Mouse (Mus musculus): ENCODE results near the gene Prrx2.

Prrx2 gene

GRCm38 (mm10) chr2:30823385-30824153, 11.2 kb upstream of the Prrx2 start:
- peak; percentile 41 for DNase-seq (ENCODE audit: low spot score)

DNA sequence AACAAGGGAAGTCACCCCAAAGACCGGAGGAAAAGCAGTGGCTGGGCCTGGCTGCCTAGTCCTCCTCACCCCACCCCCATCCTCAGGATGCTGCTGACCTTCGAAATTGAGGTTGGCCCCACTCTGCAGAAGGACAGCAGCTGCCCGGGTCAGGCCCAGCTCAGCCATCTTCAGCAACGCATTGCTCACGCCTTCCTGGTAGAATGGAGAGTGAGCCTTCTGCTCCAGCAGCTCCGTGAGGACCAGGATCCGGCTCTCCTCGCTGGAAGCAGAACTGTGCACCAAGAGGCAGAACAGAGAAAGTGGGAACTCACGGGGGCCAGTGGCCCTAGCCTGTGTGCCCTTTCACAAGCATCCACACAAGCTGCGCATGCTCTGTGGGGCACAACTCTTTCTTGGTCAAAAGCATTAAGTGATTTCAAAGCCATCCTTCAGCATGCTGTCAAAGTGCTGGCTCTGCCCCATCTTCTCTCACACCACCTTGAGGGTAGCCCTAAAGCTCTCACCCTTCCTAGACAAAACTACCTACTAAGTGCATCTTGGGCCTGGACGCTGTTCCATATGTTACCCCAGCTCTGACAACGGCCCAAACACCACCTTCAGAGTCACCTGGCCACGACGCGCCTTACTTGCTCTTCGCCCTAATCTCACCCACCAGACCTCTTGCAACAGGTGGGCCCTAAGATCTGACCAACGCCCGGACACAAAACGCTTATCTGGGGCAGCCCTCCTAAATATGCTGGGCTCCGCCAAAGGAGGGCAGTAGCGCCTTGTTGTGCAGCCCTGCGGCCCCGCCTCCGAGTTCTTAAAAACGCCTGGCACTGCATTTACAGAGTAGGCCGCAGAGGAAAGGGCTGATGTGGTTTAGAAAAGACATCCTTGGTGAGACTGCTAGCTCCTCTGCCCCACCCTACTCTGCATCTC, 7.7 kb upstream of the Prrx2 start:
- DNase-seq (ENCODE audit: low spot score): peak; percentile 36

- DNase-seq (ENCODE audit: low spot score): peak; percentile 98
Observed at GRCm38 (mm10) chr2:30827749-30828475, 6.9 kb upstream of the Prrx2 start.

- no peak for DNase-seq (ENCODE audit: low spot score)
Observed at GRCm38 (mm10) chr2:30829315-30829714, 5.5 kb upstream of the Prrx2 start.

DNA sequence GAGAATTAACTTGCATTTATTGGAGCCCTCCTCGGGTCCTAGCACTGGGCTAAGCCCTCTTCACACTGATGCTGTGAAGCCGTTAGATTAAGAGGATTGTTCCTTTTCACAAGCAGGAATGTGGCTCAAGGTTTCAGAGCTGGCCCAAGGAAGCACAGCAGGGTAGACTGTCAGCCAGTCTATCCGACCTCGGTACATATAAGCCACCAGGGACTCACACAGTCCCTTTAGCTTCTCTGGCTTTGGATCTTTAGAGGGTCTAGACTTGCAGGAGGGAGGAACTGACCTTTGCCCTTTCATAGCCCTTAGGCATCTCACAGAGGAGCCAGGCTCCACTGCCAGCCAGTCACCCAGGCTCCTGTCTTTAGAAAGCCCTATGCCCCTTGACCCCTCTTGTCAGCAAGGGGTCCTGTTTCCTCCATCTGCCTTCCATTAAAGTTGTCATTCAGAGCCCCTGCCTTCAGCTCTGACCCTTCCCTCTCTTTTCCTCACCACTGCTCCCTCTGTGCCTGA, 4.4 kb upstream of the Prrx2 start, which contains the start of gene Asb6:
TSS of gene Asb6 (minus strand) at position 51 of the 513 bp plus-strand sequence.
- no peak for DNase-seq (ENCODE audit: low spot score)

GRCm38 (mm10) chr2:30833644-30834043, 1.1 kb upstream of the Prrx2 start:
- no peak for DNase-seq (ENCODE audit: low spot score)

DNA sequence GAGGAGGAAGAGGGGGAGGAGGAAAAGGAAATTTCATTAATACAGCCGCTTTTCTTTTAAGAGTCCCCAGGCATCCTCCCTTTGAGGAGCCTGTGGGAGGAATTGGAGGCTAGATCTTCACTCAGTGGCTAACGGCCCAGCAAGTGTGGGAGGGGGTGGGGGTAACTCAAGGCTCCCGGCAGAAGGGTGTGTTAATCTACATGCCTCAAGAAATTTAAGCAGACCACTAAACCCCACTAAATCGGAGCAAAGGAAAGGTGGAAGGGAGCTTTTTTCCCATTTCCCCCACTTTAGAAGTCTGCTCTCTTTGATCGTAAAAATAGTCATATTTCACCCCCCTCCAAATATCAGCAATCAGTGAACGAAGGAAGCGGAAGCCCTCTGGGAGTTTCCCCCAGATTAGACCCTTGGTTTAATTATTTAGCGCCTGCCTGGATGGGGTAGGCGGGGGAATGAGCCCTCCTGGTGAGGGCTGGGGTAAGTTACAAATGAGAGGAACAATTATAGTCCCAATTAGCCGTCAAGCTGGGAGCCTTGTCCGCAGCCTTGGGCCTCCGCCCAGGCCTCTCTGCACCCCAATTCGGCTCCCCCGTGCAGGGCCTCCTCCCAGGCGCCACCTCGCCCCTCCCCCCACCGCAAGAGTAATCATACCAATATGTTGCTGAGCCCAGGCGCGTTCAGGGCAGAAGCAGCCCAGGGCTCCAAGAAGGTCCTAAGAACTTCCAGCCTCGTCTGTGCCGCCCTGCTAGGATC, 1.6 kb downstream of the Prrx2 start:
- no peak for DNase-seq (ENCODE audit: low spot score)

- no peak for DNase-seq (ENCODE audit: low spot score)
Observed at GRCm38 (mm10) chr2:30842615-30843014, 7.8 kb downstream of the Prrx2 start.

DNA sequence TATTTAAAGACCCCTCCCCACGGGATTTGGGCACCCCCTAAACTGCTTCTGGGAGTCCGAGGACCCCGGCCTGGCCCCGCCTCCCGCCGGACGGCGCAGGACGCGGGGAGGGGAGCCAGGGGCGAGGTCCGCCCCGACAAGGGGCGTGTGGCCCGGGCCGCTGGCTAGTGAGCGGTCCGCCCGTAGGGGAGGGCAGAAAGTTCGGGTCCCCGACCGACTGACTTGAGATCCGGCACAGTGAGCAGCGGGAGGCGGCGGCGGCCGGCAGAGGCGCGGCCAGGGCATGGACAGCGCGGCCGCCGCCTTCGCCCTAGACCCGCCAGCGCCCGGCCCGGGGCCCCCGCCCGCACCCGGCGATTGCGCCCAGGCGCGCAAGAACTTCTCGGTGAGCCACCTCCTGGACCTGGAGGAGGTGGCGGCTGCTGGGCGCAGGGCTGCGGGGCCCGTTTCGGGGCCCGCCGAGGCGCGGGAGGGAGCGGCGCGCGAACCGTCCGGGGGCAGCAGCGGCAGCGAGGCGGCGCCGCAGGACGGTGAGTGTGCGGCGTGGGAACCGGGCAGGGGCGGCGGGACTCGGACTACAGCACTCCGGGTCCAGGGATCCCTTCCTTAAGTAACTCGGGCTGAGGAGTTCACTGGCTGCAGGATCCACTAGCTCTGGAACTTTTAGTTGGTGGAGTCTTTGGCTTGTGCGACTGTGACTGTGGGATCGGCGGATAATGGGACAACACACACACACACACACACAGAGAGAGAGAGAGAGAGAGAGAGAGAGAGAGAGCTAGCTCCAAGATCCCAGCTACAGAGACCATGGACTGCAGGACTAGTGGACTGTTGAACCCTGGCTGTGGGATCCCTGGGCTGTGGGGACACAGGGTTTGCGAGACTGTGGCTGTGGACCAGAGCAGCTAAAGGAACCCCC, 10.6 kb downstream of the Prrx2 start:
- DNase-seq (ENCODE audit: low spot score): no peak

GRCm38 (mm10) chr2:30846236-30846635, 11.5 kb downstream of the Prrx2 start:
- DNase-seq (ENCODE audit: low spot score): no peak

- DNase-seq (ENCODE audit: low spot score): no peak
Observed at GRCm38 (mm10) chr2:30846723-30847122, 12.0 kb downstream of the Prrx2 start.

DNA sequence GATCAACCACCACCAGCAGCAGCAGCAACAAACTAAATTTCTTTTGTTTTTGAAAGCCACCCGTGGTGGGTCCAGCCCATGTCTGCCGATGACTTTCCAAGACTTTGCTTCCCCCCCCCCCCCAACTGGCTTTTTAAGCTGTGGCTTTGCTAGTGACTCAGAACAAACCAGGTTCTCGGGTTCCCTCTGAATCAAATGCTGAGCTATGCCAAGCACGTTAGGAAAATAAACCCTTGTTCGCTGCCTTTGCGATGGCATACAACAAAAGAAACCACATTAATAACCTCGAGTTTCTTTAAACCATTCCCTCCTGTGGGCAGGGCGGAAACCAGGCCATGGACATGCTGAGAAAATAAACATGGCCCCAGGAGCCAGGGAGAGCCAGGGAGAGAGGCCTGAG, 13.4 kb downstream of the Prrx2 start:
- no peak for DNase-seq (ENCODE audit: low spot score)

GRCm38 (mm10) chr2:30850581-30850980, 15.8 kb downstream of the Prrx2 start:
- DNase-seq (ENCODE audit: low spot score): no peak

- DNase-seq (ENCODE audit: low spot score): no peak
Observed at GRCm38 (mm10) chr2:30852771-30853313, 18.1 kb downstream of the Prrx2 start.

DNA sequence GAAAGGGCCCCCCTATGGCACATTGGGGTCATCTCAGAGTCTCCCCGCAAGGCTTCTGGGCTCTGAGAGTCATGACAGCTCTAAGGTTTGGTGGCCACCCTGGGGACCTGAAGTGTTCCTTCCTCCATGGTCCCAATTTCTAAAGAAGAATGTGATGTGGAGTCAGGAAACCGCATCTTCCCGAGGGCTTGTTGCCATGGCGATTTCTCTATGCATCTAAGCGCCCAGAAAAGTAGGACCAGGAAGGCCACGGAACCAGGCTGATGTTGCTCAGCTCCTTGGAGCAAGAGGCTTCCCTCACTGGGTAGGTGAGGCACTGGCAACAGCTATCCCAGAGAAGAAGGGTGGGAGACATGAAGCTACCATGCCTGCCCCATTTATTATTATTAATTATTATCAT, 22.3 kb downstream of the Prrx2 start:
- no peak for DNase-seq (ENCODE audit: low spot score)

GRCm38 (mm10) chr2:30859782-30860181, 25.0 kb downstream of the Prrx2 start:
- DNase-seq (ENCODE audit: low spot score): no peak

DNA sequence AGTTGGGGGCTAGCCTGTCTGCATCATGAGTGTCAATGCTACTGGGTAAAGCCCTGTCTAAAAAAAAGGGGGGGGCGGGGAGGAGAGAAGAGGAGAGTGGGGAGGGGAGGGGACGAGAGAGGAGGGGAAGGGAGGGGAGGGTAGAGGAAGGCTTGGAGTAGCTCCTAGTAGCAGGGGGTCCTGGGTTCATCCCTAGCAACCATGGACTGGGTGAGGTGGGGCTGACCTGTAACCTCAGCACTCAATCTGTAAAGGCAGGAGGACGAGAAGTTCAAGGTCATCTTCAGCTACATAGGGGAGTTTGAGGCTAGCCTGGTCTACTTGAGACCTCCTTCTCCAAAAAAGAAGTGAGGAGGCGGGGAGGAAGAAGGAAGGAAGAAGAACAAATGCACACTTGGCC, 27.3 kb downstream of the Prrx2 start:
- no peak for DNase-seq (ENCODE audit: low spot score)

GRCm38 (mm10) chr2:30863574-30863973, 28.8 kb downstream of the Prrx2 start:
- DNase-seq (ENCODE audit: low spot score): no peak

- peak; percentile 35 for DNase-seq (ENCODE audit: low spot score)
Observed at GRCm38 (mm10) chr2:30864968-30865381, 30.2 kb downstream of the Prrx2 start.

- DNase-seq (ENCODE audit: low spot score): no peak
Observed at GRCm38 (mm10) chr2:30865426-30865825, 30.7 kb downstream of the Prrx2 start.

All from urinary bladder, postnatal 25 days (tissue).